Mouse (Mus musculus) heart, embryonic 14.5 days (tissue): ENCODE results near the gene Adra1d. TPM values are rescaled to one million over a fixed set of nuclear protein-coding genes. Genes with fewer than 3 reads are reported as not detected.

Source experiments
- ATAC-seq: fragments of 200-750 bp; cut with Nextera tagmentation; 2 replicates; pipeline ENCODE4 v1.8.0; 2017; ENCODE audit warnings: low read depth, moderate TSS enrichment; ENCODE audit not compliant: insufficient number of reproducible peaks, insufficient read depth, low FRiP score
- H3K27ac ChIP-seq, 2 experiments: fragments of 200-500 bp in 1 of 2; fragments of 300-500 bp in 1 of 2; sonication (generic) in 1 of 2; replicated peaks in 1 of 2; 2 replicates each; pipeline ENCODE4 v1.5.1; 2012 to 2014; ENCODE audit warnings: low read depth in 2 of 2, low read length in 2 of 2, control low read depth in 1 of 2, mild to moderate bottlenecking in 1 of 2, mixed read lengths in 1 of 2; ENCODE audit not compliant: control insufficient read depth in 1 of 2, insufficient read depth in 1 of 2
- H3K27me3 ChIP-seq: fragments of 300-500 bp; sonication (generic); 2 replicates; pipeline ENCODE4 v1.6.1; 2014; ENCODE audit warnings: mild to moderate bottlenecking, low read length, control low read depth; ENCODE audit not compliant: control insufficient read depth, insufficient read depth
- H3K36me3 ChIP-seq: fragments of 300-500 bp; sonication (generic); 2 replicates; pipeline ENCODE4 v1.6.1; 2014; ENCODE audit warnings: mild to moderate bottlenecking, control low read depth, low read length, mixed read lengths; ENCODE audit not compliant: control insufficient read depth, insufficient read depth
- H3K4me1 ChIP-seq, 2 experiments: fragments of 200-500 bp in 1 of 2; fragments of 300-500 bp in 1 of 2; sonication (generic) in 1 of 2; 2 replicates each; pipeline ENCODE4 v1.6.1; 2012 to 2014; ENCODE audit warnings: low read length in 2 of 2, control low read depth in 1 of 2, mixed read lengths in 1 of 2; ENCODE audit not compliant: control insufficient read depth in 2 of 2, insufficient read depth in 2 of 2
- H3K4me2 ChIP-seq: fragments of 300-500 bp; sonication (generic); 2 replicates; pipeline ENCODE4 v1.6.1; 2014; ENCODE audit warnings: mild to moderate bottlenecking, low read length
- H3K4me3 ChIP-seq, 2 experiments: fragments of 200-500 bp in 1 of 2; fragments of 300-500 bp in 1 of 2; sonication (generic) in 1 of 2; 2 replicates each; pipeline ENCODE4 v1.5.1; 2012 to 2014; ENCODE audit warnings: low read length in 2 of 2, mild to moderate bottlenecking in 2 of 2, control low read depth in 1 of 2, low read depth in 1 of 2, moderate library complexity in 1 of 2; ENCODE audit not compliant: control insufficient read depth in 1 of 2, insufficient read depth in 1 of 2
- H3K9ac ChIP-seq: fragments of 300-500 bp; sonication (generic); 2 replicates; pipeline ENCODE4 v1.6.1; 2014; ENCODE audit warnings: mild to moderate bottlenecking, low read length
- H3K9me3 ChIP-seq: fragments of 300-500 bp; sonication (generic); 2 replicates; pipeline ENCODE4 v1.6.1; 2016; ENCODE audit warnings: low read length, control low read depth; ENCODE audit not compliant: control insufficient read depth
- WGBS: fragments of 180-500 bp; shearing (Covaris S2); extraction: QIAGEN DNeasy Blood & Tissue Kit; methylation state at CpG from one replicate; pipeline ENCODE4 v1.1.7; 2014; 5-methylcytosine and 5-hydroxymethylcytosine counted together
- polyA plus RNA-seq: library from polyadenylated mRNA; unstranded; fragments of >200 nt; fragmentation: Nextera tagmentation; extraction: Ambion mirVana; gene quantifications from 2 replicates; pipeline ENCODE4 v1.2.1, GENCODE M21; 2014

Gene Adra1d
- polyA plus RNA-seq, 1 experiment from 2014 or later = 1.1 TPM

DNA sequence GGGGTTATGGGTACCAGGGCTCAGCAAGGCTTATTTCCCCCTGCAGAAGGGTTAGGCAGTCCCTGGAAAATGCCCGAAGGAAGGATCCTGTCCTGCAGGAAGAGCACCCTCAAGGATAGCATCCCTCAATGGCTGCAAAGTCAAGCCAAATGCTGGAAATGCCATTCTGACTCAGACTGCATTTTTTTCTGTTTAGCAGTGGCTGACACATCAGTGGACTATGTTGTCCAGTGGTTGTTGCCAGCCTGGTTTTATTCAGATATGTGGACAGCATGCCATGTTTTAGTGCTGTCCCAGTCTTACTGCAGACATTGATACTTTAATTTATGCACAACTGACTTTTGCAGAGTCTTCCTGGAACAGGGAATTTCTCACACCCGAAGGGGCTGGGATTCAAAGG lies 13.8 kb downstream of the Adra1d start:
- peaks cover 59% of the 10 kb centered on the region for H3K27me3 ChIP-seq
- 58% methylated on average over 2 of the region's 2 CpGs for WGBS
- ATAC-seq = no peak
- H3K4me1 ChIP-seq = peaks cover 4 to 15% of the 10 kb centered on the region in 2 experiments; a peak in 3 of 4 replicates
- no peaks in the 10 kb centered on the region for H3K36me3 ChIP-seq
- no peak overlapping the region for H3K9ac ChIP-seq
- H3K4me2 ChIP-seq = no peak overlapping the region
- H3K9me3 ChIP-seq = no peaks in the 10 kb centered on the region
- no peak overlapping the region for H3K4me3 ChIP-seq
- H3K27ac ChIP-seq = no peak overlapping the region

DNA sequence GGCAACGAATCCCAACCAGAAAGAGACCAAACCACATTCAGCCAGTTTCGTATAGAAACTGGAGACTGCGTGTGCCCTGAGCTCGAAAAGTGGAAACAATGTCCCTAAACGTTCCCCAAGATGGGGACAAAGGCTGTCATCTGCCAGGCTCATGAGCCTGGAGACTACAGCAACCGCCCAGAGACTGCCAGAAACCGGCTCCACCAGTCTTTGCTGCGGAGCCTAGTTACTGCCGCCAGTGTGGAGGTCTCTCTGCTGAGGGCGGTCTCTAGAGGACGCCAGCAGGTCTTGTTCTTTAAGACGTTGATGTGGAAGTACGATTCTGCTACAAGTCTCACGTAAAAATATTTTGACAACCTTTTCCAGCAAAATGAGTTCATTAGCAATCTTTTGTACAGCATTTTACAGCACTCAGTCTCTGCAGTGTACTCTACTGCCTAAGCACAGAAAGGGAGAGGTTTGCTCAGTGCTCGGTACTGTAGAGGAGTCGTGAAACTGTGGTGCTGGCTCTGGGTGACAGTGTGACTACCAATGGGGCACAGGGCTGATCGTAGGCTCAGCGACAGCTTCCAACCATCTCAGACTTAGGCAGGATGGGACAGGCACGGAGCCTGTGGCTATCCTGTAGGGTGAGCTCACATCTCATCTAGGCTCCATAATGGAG lies 15.2 kb downstream of the Adra1d start:
- Histone ChIP-seq H3K9ac (no peak overlapping the region), H3K4me1 (peaks cover 8 to 15% of the 10 kb centered on the region in 2 experiments; a peak in 3 of 4 replicates), H3K4me3 (peak overlapping the region; percentile 41 to 49; a peak in 3 of 4 replicates), H3K9me3 (no peaks in the 10 kb centered on the region), H3K4me2 (peak overlapping the region; percentile 89), H3K27me3 (peaks cover 46% of the 10 kb centered on the region), H3K27ac (no peak overlapping the region), H3K36me3 (no peaks in the 10 kb centered on the region)
- no peak for ATAC-seq
- WGBS = 14% methylated on average over 19 of the region's 19 CpGs

DNA sequence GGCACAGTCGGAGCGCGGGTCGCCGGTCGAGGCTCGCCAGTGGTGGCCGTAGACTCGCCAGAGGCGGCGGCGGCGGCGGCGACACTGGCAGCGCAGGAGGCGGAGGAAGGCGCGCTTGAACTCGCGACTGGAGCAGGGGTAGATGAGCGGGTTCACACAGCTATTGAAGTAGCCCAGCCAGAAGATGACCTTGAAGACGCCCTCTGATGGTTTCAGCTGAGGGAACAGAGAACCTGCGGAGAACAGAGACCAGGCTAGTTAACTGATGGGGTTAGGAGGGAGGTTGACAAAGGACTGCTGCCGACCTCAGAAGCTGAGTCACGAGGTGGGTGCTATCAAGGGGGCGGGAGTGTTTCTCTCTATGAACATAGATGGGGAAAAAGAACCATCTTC lies 15.8 kb downstream of the Adra1d start:
- no peaks in the 10 kb centered on the region for H3K9me3 ChIP-seq
- no peaks in the 10 kb centered on the region for H3K36me3 ChIP-seq
- peaks cover 8 to 15% of the 10 kb centered on the region in 2 experiments; a peak in 3 of 4 replicates for H3K4me1 ChIP-seq
- peaks cover 43% of the 10 kb centered on the region for H3K27me3 ChIP-seq
- H3K27ac ChIP-seq = no peak overlapping the region
- no peak for ATAC-seq
- peak overlapping the region; percentile 41 to 49 for H3K4me3 ChIP-seq
- peak overlapping the region; percentile 62 for H3K9ac ChIP-seq
- WGBS = 4% methylated on average over 27 of the region's 27 CpGs
- H3K4me2 ChIP-seq = peak overlapping the region; percentile 89

DNA sequence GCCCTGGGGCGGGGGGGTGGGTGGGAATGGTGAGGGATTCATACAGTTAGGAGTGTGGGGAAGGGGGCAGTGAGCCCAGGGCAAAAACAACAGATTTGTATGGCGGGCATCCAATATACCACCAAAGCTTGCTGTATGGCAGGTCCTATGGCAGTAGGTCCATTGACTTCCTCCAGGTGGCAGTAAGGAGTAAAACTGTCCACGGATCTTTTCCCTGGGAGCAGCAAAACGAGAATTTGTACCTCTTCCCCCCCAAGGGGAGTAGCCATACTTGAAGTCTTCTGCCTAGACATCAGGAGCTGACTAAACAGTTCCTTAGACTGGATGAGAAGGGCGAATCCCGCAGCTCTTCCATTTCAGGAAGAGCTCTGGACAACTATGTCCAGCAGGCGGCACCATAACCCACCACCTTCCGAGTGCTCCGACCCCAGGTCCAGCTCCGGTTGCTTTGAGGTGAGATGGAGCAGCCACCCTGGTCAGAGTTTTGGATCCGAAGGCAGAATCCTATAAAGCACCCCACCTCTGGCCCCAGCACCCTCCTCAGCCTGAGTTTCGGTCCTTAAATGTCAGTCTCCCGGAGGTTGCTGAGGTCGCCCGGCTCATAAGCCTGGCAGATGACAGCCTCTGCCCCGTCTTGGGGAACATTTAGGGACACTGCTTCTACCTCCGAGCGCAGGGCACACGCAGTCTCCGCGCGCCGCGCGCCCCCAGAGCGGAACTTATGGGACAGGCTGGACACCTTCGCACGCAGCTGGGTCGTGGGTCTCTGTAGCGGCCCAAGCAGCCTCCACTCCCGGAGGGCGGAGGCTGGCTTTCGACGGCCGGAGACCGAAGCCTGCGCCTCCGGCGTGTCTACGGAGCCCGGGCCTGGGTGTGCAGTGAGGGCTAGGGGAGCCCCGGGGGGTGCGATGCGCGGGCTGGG lies 16.4 kb downstream of the Adra1d start:
- Histone ChIP-seq H3K4me2 (peak overlapping the region; percentile 89), H3K27ac (no peak overlapping the region), H3K9me3 (no peaks in the 10 kb centered on the region), H3K4me1 (peaks cover 8 to 15% of the 10 kb centered on the region in 2 experiments; a peak in 3 of 4 replicates), H3K27me3 (peaks cover 38% of the 10 kb centered on the region), H3K4me3 (peak overlapping the region; percentile 41 to 49), H3K36me3 (no peaks in the 10 kb centered on the region), H3K9ac (peak overlapping the region; percentile 62)
- no peak; the same call in 1 of the 2 replicates for ATAC-seq
- 2% methylated on average over 45 of the region's 45 CpGs for WGBS

DNA sequence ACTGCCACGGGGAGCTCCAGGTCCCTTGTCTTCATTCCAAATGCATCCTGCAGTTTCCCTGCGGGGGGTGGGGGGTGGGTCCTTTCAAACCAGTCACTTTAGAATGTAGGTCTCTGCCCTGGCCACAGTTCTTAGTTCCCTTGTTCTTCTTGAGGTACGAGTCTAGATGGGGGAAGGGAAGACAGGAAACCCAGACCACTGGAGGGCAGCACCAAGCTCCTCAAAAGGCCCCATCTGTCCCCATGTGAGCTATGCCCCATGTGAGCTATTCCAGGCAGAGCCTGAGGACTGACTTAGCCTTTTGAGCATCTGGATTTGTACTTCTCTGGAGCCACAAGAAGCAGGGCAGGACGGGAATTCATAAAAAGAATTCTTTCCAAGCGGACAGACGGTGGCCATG lies 19.6 kb downstream of the Adra1d start:
- 32% methylated on average over 6 of the region's 6 CpGs for WGBS
- no peak overlapping the region for H3K9ac ChIP-seq
- H3K9me3 ChIP-seq = no peaks in the 10 kb centered on the region
- no peak overlapping the region for H3K4me2 ChIP-seq
- H3K27ac ChIP-seq = no peak overlapping the region
- H3K36me3 ChIP-seq = no peaks in the 10 kb centered on the region
- peaks cover 19% of the 10 kb centered on the region for H3K27me3 ChIP-seq
- ATAC-seq = no peak
- no peak overlapping the region for H3K4me3 ChIP-seq
- peaks cover 11 to 21% of the 10 kb centered on the region in 2 experiments; a peak in 3 of 4 replicates for H3K4me1 ChIP-seq

DNA sequence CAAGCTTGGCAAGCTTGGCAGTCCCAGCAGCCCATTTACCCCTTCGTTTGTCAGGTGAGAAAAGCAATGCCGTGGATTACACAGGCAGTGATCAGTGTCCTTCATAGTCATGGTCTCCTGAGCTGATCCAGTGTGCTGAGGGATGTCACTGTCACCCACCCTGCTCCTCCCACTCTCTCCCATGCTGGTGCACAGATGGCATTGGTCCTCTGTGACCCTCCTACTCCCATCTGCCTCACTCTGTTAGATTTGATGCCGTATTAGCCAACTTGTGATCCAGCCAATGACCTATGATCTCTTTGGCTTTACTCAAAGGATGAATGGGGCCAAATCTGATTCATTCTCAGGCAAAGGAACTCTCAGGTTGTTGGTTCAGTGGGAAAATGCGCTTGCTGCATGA lies 20.4 kb downstream of the Adra1d start:
- H3K27ac ChIP-seq = no peak overlapping the region
- WGBS = 80% methylated on average over 4 of the region's 4 CpGs
- peaks cover 11% of the 10 kb centered on the region for H3K27me3 ChIP-seq
- H3K4me1 ChIP-seq = peaks cover 11 to 14% of the 10 kb centered on the region in 2 experiments; a peak in 3 of 4 replicates
- no peaks in the 10 kb centered on the region for H3K9me3 ChIP-seq
- no peak overlapping the region for H3K4me2 ChIP-seq
- H3K4me3 ChIP-seq = no peak overlapping the region
- H3K36me3 ChIP-seq = no peaks in the 10 kb centered on the region
- ATAC-seq = no peak
- no peak overlapping the region for H3K9ac ChIP-seq

DNA sequence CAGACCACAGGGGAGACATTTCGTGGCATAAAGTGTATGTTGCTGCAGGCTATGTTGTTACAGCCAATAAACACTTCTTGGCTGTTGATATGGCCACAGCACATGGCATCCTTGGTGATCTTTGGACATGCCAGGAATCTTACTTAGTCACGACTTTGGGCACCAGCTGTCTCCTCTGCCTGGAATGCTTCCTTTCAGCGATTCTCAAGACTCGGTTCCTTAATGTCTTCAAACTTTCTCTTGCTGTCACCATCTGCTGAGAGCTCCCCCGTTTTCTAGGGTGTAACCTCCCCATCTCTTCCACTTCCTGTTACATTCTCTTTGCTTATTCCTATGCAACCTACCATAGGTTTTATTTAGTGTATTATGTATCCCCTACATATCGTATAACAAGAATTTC lies 22.3 kb downstream of the Adra1d start:
- H3K36me3 ChIP-seq = no peaks in the 10 kb centered on the region
- 79% methylated on average over 6 of the region's 6 CpGs for WGBS
- H3K4me2 ChIP-seq = no peak overlapping the region

More for the DNA sequence above, 22.3 kb downstream of the Adra1d start:
- H3K27ac ChIP-seq = no peak overlapping the region
- no peak for ATAC-seq
- no peaks in the 10 kb centered on the region for H3K9me3 ChIP-seq
- no peaks in the 10 kb centered on the region for H3K27me3 ChIP-seq
- peaks cover 6 to 8% of the 10 kb centered on the region in 2 experiments; a peak in 3 of 4 replicates for H3K4me1 ChIP-seq
- no peak overlapping the region for H3K4me3 ChIP-seq
- H3K9ac ChIP-seq = no peak overlapping the region
